Mouse (Mus musculus): ENCODE measurements around the gene Nxf2. TPM values are rescaled to one million over a fixed set of nuclear protein-coding genes. Genes with fewer than 3 reads are reported as not detected.

Nxf2 gene
- polyA plus RNA-seq (2016; fragmentation: Nextera tagmentation; extraction: Ambion mirVana), result 0.28 and 0.62 TPM in 2 replicates

GRCm38 (mm10) chrX:134964546-134964945, at the start of gene Nxf2:
Gene Nxf2 (minus strand): TSS chrX:134964754.
- Histone ChIP-seq H3K4me1 (no peaks in the 10 kb centered on the region), H3K9me3 (0 out of 2 replicates have a peak, but pooled peaks cover 4% of the 10 kb centered on the region), H3K9ac (no peak within 1 kb of the TSS), H3K27me3 (peaks cover 14% of the 10 kb centered on the region), H3K36me3 (replicated peaks) (no peaks in the 10 kb centered on the region), H3K4me3 (replicated peaks) (peak within 1 kb of the TSS; percentile 35), H3K4me2 (peak within 1 kb of the TSS; percentile 46), H3K27ac (no peak within 1 kb of the TSS)
- WGBS, result 87% methylated on average over 19 of the region's 19 CpGs
- no peak for ATAC-seq (ENCODE audit: low FRiP score)

- no peaks in the 10 kb centered on the region for H3K4me1 ChIP-seq
- no peak for ATAC-seq (ENCODE audit: low FRiP score)
- no peaks in the 10 kb centered on the region for H3K9me3 ChIP-seq
- H3K27me3 ChIP-seq, result peaks cover 11% of the 10 kb centered on the region; the same call in 1 of the 2 replicates
- no peaks in the 10 kb centered on the region for H3K36me3 ChIP-seq (replicated peaks)
- no peak overlapping the region for H3K27ac ChIP-seq
- no peak overlapping the region for H3K4me3 ChIP-seq (replicated peaks)
- H3K9ac ChIP-seq, result no peak overlapping the region
- 64% methylated on average over 3 of the region's 3 CpGs for WGBS
- H3K4me2 ChIP-seq, result no peak overlapping the region
Observed at GRCm38 (mm10) chrX:135011381-135011780, 46.8 kb upstream of the Nxf2 start.

- Histone ChIP-seq H3K27ac (peak overlapping the region; percentile 95), H3K4me2 (peak overlapping the region; percentile 47), H3K27me3 (peaks cover 9% of the 10 kb centered on the region), H3K36me3 (replicated peaks) (no peaks in the 10 kb centered on the region), H3K9me3 (no peaks in the 10 kb centered on the region), H3K4me1 (no peaks in the 10 kb centered on the region), H3K4me3 (replicated peaks) (peak overlapping the region; percentile 58), H3K9ac (no peak overlapping the region)
- peak; percentile 55; the same call in 1 of the 2 replicates for ATAC-seq (ENCODE audit: low FRiP score)
- WGBS, result 38% methylated on average over 6 of the region's 6 CpGs
Observed at GRCm38 (mm10) chrX:135009471-135009815, 44.9 kb upstream of the Nxf2 start.

- H3K4me1 ChIP-seq, result no peaks in the 10 kb centered on the region
- H3K27ac ChIP-seq, result peak within 1 kb of the TSS; percentile 95
- 20% methylated on average over 47 of the region's 65 CpGs for WGBS
- H3K4me3 ChIP-seq (replicated peaks), result peak within 1 kb of the TSS; percentile 58
- no peaks in the 10 kb centered on the region for H3K9me3 ChIP-seq
- H3K27me3 ChIP-seq, result peaks cover 9% of the 10 kb centered on the region
- H3K9ac ChIP-seq, result peak within 1 kb of the TSS; percentile 75
- no peaks in the 10 kb centered on the region for H3K36me3 ChIP-seq (replicated peaks)
- ATAC-seq (ENCODE audit: low FRiP score), result peak; percentile 99
- peak within 1 kb of the TSS; percentile 47 for H3K4me2 ChIP-seq
Observed at GRCm38 (mm10) chrX:135008720-135009470, 44.3 kb upstream of the Nxf2 start, which contains the start of gene Zmat1. Gene Zmat1 (minus strand): TSS chrX:135009209.

DNA sequence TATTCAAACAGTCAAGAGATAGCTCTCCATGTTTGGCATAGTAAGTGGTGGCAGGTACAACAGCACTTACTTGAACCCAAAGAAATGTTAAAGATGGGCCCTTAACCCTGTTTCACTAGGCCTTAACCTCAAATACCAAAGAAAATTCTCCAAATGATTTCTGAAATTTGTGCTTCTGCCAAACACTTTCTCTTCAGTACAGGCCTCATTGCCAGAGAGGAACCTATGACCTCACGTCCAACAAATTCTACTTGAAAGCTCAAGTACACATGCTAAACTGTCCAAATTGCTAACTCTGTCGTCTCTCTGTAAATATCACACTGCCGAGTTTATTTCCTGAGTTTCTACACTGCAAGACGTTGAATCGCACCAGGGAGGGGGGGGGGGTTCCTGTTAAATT, 43.5 kb upstream of the Nxf2 start:
- Histone ChIP-seq H3K9me3 (no peaks in the 10 kb centered on the region), H3K36me3 (replicated peaks) (no peaks in the 10 kb centered on the region), H3K4me3 (replicated peaks) (peak overlapping the region; percentile 58), H3K27ac (no peak overlapping the region), H3K27me3 (peaks cover 9% of the 10 kb centered on the region), H3K9ac (no peak overlapping the region), H3K4me2 (peak overlapping the region; percentile 47), H3K4me1 (no peaks in the 10 kb centered on the region)
- ATAC-seq (ENCODE audit: low FRiP score), result no peak
- 32% methylated on average over 5 of the region's 5 CpGs for WGBS

DNA sequence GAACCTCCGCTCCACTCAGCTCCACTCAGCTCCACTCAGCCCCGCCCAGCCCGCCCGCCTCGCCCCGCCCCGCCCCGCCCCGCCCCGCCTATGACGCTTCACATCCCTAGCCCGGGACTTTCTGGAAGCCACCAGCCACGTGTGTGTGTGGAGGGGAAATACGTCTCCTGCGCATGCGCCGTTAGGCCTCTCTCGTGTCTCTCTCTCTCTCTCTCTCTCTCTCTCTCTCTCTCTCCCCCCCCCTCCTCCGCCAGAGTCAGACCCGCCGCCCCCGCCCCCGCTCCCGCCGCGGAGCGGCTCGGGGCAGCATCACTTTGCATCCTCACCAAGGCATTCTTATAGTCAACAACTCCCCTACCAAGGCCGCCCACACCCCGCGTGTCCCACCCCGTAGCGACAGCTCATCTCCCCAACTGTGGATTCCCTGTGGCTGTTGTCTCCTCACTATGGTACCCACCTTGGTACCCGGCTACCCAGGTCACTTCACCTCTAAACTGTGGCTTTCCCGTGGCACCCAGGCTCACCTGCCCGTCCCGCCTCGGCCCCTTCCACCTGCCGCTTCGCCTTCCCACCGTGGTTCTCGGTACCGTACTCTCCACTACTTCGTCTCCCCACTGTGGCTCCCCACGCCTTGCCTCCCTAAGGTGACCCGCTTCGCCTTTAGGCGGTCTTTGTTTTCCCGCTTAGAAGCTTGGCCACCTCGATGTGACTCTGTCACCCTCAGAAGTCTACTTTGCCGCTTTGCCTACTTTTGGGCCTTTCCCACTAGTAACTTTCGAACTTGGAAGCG, 1.1 kb downstream of the Nxf2 start:
- H3K4me3 ChIP-seq (replicated peaks), result peak overlapping the region; percentile 35
- 48% methylated on average over 40 of the region's 53 CpGs for WGBS
- no peaks in the 10 kb centered on the region for H3K4me1 ChIP-seq
- no peak overlapping the region for H3K27ac ChIP-seq
- ATAC-seq (ENCODE audit: low FRiP score), result peak; percentile 97
- H3K27me3 ChIP-seq, result peaks cover 13% of the 10 kb centered on the region
- H3K36me3 ChIP-seq (replicated peaks), result no peaks in the 10 kb centered on the region
- H3K4me2 ChIP-seq, result peak overlapping the region; percentile 46
- 0 out of 2 replicates have a peak, but pooled peaks cover 4% of the 10 kb centered on the region for H3K9me3 ChIP-seq
- no peak overlapping the region for H3K9ac ChIP-seq

DNA sequence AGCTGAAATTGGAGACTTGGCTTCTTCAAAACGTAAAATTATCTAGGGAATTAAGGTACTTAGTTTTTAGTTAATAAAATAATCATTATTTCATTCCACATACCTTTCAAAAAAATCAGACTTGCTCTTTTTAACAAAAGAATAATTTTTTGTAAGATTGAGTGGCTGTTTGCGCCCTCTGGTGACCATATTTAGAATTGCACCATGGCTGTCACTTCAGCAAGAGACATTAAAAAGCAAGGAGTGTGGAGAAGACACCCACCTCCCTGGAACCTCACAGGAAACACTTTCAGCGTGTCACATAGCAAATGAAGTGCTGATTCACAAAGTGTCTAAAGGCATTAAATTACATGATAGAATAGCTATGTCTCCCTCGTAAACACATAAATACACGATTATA, 34.2 kb downstream of the Nxf2 start:
- Histone ChIP-seq H3K4me3 (replicated peaks) (no peak overlapping the region), H3K27ac (no peak overlapping the region), H3K4me1 (no peaks in the 10 kb centered on the region), H3K9ac (no peak overlapping the region), H3K4me2 (no peak overlapping the region), H3K36me3 (replicated peaks) (no peaks in the 10 kb centered on the region), H3K27me3 (0 out of 2 replicates have a peak, but pooled peaks cover 3% of the 10 kb centered on the region), H3K9me3 (no peaks in the 10 kb centered on the region)
- 42% methylated on average over 5 of the region's 5 CpGs for WGBS
- ATAC-seq (ENCODE audit: low FRiP score), result no peak

DNA sequence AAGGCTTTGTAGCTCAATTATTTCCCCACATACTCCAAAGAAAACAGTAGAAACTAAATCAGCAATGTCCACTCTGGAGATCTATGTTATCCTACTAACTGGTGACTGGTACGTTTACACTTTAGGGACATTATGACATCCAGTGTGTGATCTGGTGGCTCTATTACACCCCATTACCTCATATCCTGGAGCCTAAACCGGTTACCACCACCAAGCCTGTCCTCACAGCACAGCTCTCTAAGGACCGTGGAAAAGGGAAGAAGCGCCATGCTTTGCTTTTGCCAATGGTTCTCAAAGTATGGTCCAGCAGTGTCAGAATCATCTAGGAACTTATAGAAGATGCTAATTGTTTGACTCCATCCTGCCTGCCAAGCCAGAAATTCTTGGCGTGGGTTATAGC, 34.6 kb downstream of the Nxf2 start:
- no peak overlapping the region for H3K4me2 ChIP-seq
- H3K9me3 ChIP-seq, result no peaks in the 10 kb centered on the region
- no peak overlapping the region for H3K9ac ChIP-seq
- no peak for ATAC-seq (ENCODE audit: low FRiP score)
- no peaks in the 10 kb centered on the region for H3K36me3 ChIP-seq (replicated peaks)
- WGBS, result 80% methylated on average over 5 of the region's 5 CpGs
- no peak overlapping the region for H3K27ac ChIP-seq
- 0 out of 2 replicates have a peak, but pooled peaks cover 3% of the 10 kb centered on the region for H3K27me3 ChIP-seq
- no peaks in the 10 kb centered on the region for H3K4me1 ChIP-seq
- no peak overlapping the region for H3K4me3 ChIP-seq (replicated peaks)

GRCm38 (mm10) chrX:134925058-134925457, 39.5 kb downstream of the Nxf2 start:
- H3K27ac ChIP-seq, result no peak overlapping the region

DNA sequence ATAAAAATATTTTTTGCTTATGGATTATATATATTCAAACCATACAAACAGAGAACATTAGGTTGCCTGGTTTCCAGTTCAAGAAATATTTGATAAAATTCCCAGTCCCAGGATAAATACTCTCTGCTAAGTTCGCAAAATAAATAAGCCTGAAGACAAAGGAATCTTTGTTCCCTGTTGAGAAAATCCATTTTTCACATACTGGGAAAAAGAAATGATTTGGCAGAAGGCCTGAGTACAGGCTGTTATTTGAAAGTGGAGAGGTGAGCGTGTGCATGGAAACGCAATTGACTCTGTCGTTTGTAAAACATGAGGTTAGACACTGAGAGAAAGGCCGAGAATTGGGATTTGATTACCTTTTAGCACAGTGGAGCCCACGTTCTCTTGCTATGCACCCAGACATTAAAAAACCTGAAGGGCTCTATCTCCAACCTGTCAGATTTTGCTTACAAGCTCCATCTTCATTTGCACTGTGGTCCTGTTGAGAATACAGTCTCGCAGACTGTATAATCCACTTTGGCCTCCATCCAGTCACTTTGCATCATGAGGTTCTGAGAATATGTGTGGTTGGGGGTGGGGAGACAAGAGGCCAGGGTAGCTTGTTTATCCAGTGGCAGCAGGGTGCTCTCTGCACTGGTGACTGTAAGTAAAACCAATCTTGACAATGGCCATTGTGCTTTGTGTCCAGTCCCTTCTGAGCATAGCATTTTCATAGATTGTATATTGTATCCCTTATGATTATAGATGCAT, 40.7 kb downstream of the Nxf2 start:
- H3K9me3 ChIP-seq, result no peaks in the 10 kb centered on the region
- no peak overlapping the region for H3K4me2 ChIP-seq
- H3K36me3 ChIP-seq (replicated peaks), result no peaks in the 10 kb centered on the region
- H3K27ac ChIP-seq, result 0 out of 2 replicates have a peak overlapping the region, but pooled peaks have one; percentile 19
- no peak for ATAC-seq (ENCODE audit: low FRiP score)
- 67% methylated on average over 7 of the region's 7 CpGs for WGBS
- no peak overlapping the region for H3K4me3 ChIP-seq (replicated peaks)
- 0 out of 2 replicates have a peak, but pooled peaks cover 4% of the 10 kb centered on the region for H3K27me3 ChIP-seq
- H3K4me1 ChIP-seq, result no peaks in the 10 kb centered on the region
- H3K9ac ChIP-seq, result no peak overlapping the region

More at GRCm38 (mm10) chrX:134925058-134925457, 39.5 kb downstream of the Nxf2 start:
- no peak overlapping the region for H3K4me2 ChIP-seq
- H3K9ac ChIP-seq, result no peak overlapping the region
- H3K27me3 ChIP-seq, result 0 out of 2 replicates have a peak, but pooled peaks cover 7% of the 10 kb centered on the region
- no peak overlapping the region for H3K4me3 ChIP-seq (replicated peaks)
- H3K4me1 ChIP-seq, result no peaks in the 10 kb centered on the region
- no peaks in the 10 kb centered on the region for H3K9me3 ChIP-seq
- no peak for ATAC-seq (ENCODE audit: low FRiP score)
- no peaks in the 10 kb centered on the region for H3K36me3 ChIP-seq (replicated peaks)

GRCm38 (mm10) chrX:134919220-134919619, 45.3 kb downstream of the Nxf2 start:
- Histone ChIP-seq H3K36me3 (replicated peaks) (no peaks in the 10 kb centered on the region), H3K27me3 (0 out of 2 replicates have a peak, but pooled peaks cover 4% of the 10 kb centered on the region), H3K27ac (no peak overlapping the region), H3K4me2 (no peak overlapping the region), H3K4me1 (no peaks in the 10 kb centered on the region), H3K9ac (no peak overlapping the region), H3K4me3 (replicated peaks) (no peak overlapping the region), H3K9me3 (no peaks in the 10 kb centered on the region)
- WGBS, result 40% methylated on average over 1 of the region's 1 CpGs
- no peak for ATAC-seq (ENCODE audit: low FRiP score)

- no peak overlapping the region for H3K4me2 ChIP-seq
- H3K27ac ChIP-seq, result no peak overlapping the region
- no peaks in the 10 kb centered on the region for H3K36me3 ChIP-seq (replicated peaks)
- WGBS, result 75% methylated on average over 2 of the region's 2 CpGs
- no peak for ATAC-seq (ENCODE audit: low FRiP score)
- H3K27me3 ChIP-seq, result 0 out of 2 replicates have a peak, but pooled peaks cover under 1% of the 10 kb centered on the region
- H3K9me3 ChIP-seq, result no peaks in the 10 kb centered on the region
- H3K4me3 ChIP-seq (replicated peaks), result no peak overlapping the region
- no peak overlapping the region for H3K9ac ChIP-seq
- no peaks in the 10 kb centered on the region for H3K4me1 ChIP-seq
Observed at GRCm38 (mm10) chrX:134915745-134916144, 48.8 kb downstream of the Nxf2 start.

Data from forebrain, embryonic 12.5 days (tissue).